Mouse (Mus musculus) kidney, embryonic 15.5 days (tissue): ENCODE results near the gene Prtg. TPM values are rescaled to one million over a fixed set of nuclear protein-coding genes. Genes with fewer than 3 reads are reported as not detected.

ENCODE experiments used
- ATAC-seq: fragments of 200-750 bp; cut with Nextera tagmentation; replicated peaks from 2 replicates; pipeline ENCODE4 v1.8.0; 2017; ENCODE audit warnings: moderate TSS enrichment; ENCODE audit not compliant: low FRiP score
- H3K27ac ChIP-seq: fragments of 300-500 bp; sonication (generic); 2 replicates; pipeline ENCODE4 v1.5.1; 2015; ENCODE audit warnings: mild to moderate bottlenecking, inconsistent platforms
- H3K27me3 ChIP-seq: fragments of 300-500 bp; sonication (generic); 2 replicates; pipeline ENCODE4 v1.6.1; 2015; ENCODE audit warnings: inconsistent platforms
- H3K36me3 ChIP-seq: fragments of 300-500 bp; sonication (generic); 2 replicates; pipeline ENCODE4 v1.6.1; 2015; ENCODE audit warnings: inconsistent platforms
- H3K4me1 ChIP-seq: fragments of 300-500 bp; sonication (generic); 2 replicates; pipeline ENCODE4 v1.6.1; 2015; ENCODE audit warnings: inconsistent platforms
- H3K4me2 ChIP-seq: fragments of 300-500 bp; sonication (generic); 2 replicates; pipeline ENCODE4 v1.6.1; 2015; ENCODE audit warnings: moderate library complexity, mild to moderate bottlenecking, inconsistent platforms
- H3K4me3 ChIP-seq: fragments of 300-500 bp; sonication (generic); replicated peaks from 2 replicates; pipeline ENCODE4 v1.5.1; 2015; ENCODE audit warnings: mild to moderate bottlenecking, inconsistent platforms
- H3K9ac ChIP-seq: fragments of 300-500 bp; sonication (generic); 2 replicates; pipeline ENCODE4 v1.6.1; 2015; ENCODE audit warnings: mild to moderate bottlenecking, inconsistent platforms
- H3K9me3 ChIP-seq: fragments of 300-500 bp; sonication (generic); replicated peaks from 2 replicates; pipeline ENCODE4 v1.6.1; 2016; ENCODE audit warnings: inconsistent platforms
- WGBS: fragments of 180-500 bp; shearing (Covaris S2); methylation state at CpG from one replicate; pipeline ENCODE4 v1.1.7; 2015; ENCODE audit warnings: mixed read lengths; 5-methylcytosine and 5-hydroxymethylcytosine counted together
- polyA plus RNA-seq: library from polyadenylated mRNA; unstranded; fragments of >200 nt; fragmentation: Nextera tagmentation; extraction: Ambion mirVana; gene quantifications from 2 replicates; pipeline ENCODE4 v1.2.1, GENCODE M21; 2015

Prtg gene
- polyA plus RNA-seq: 2.1 and 2.6 TPM in 2 replicates

- H3K4me3 ChIP-seq: peak within 1 kb of the TSS; percentile 62
- H3K27me3 ChIP-seq: no peaks in the 10 kb centered on the region
- H3K36me3 ChIP-seq: no peaks in the 10 kb centered on the region
- peak within 1 kb of the TSS; percentile 91 for H3K4me2 ChIP-seq
- WGBS: under 1% methylated on average over 45 of the region's 57 CpGs
- no peaks in the 10 kb centered on the region for H3K9me3 ChIP-seq
- H3K9ac ChIP-seq: peak within 1 kb of the TSS; percentile 66
- peak within 1 kb of the TSS; percentile 86 for H3K27ac ChIP-seq
- H3K4me1 ChIP-seq: peaks cover 36% of the 10 kb centered on the region
- ATAC-seq: peak; percentile 89
Measured at GRCm38 (mm10) chr9:72806731-72807419, at the start of gene Prtg. Prtg (plus strand) TSS chr9:72806874.

GRCm38 (mm10) chr9:72757143-72757542 is 49.5 kb upstream of the Prtg start:
- no peaks in the 10 kb centered on the region for H3K27me3 ChIP-seq
- H3K36me3 ChIP-seq: no peaks in the 10 kb centered on the region
- peaks cover 10% of the 10 kb centered on the region for H3K4me1 ChIP-seq
- 77% methylated on average over 5 of the region's 5 CpGs for WGBS
- H3K4me3 ChIP-seq: no peak overlapping the region
- no peak for ATAC-seq
- H3K27ac ChIP-seq: no peak overlapping the region
- no peak overlapping the region for H3K4me2 ChIP-seq
- no peak overlapping the region for H3K9ac ChIP-seq
- H3K9me3 ChIP-seq: no peaks in the 10 kb centered on the region

- H3K27me3 ChIP-seq: no peaks in the 10 kb centered on the region
- peaks cover 17% of the 10 kb centered on the region for H3K4me1 ChIP-seq
- H3K9me3 ChIP-seq: no peaks in the 10 kb centered on the region
- H3K9ac ChIP-seq: no peak overlapping the region
- H3K27ac ChIP-seq: peak overlapping the region; percentile 7
- peak overlapping the region; percentile 5; the same call in 1 of the 2 replicates for H3K4me2 ChIP-seq
- no peaks in the 10 kb centered on the region for H3K36me3 ChIP-seq
- peak; percentile 44 for ATAC-seq
- no peak overlapping the region for H3K4me3 ChIP-seq
- WGBS: 9% methylated on average over 8 of the region's 8 CpGs
Measured at GRCm38 (mm10) chr9:72758705-72759131, 48.0 kb upstream of the Prtg start.

- no peaks in the 10 kb centered on the region for H3K27me3 ChIP-seq
- H3K4me3 ChIP-seq: no peak overlapping the region
- H3K9me3 ChIP-seq: no peaks in the 10 kb centered on the region
- peaks cover 29% of the 10 kb centered on the region for H3K4me1 ChIP-seq
- no peak for ATAC-seq
- WGBS: 11% methylated on average over 3 of the region's 3 CpGs
- no peak overlapping the region for H3K27ac ChIP-seq
- no peak overlapping the region for H3K4me2 ChIP-seq
- H3K36me3 ChIP-seq: no peaks in the 10 kb centered on the region
- no peak overlapping the region for H3K9ac ChIP-seq
Measured at GRCm38 (mm10) chr9:72763050-72763718, 43.5 kb upstream of the Prtg start.

- Histone ChIP-seq H3K4me3 (peak overlapping the region; percentile 40), H3K27me3 (no peaks in the 10 kb centered on the region), H3K4me1 (peaks cover 19% of the 10 kb centered on the region), H3K36me3 (no peaks in the 10 kb centered on the region), H3K27ac (0 out of 2 replicates have a peak overlapping the region, but pooled peaks have one; percentile 34), H3K9ac (peak overlapping the region; percentile 23), H3K9me3 (no peaks in the 10 kb centered on the region), H3K4me2 (peak overlapping the region; percentile 71)
- WGBS: under 1% methylated on average over 17 of the region's 17 CpGs
- peak; percentile 71 for ATAC-seq
Measured at GRCm38 (mm10) chr9:72766789-72767349, 39.8 kb upstream of the Prtg start.

GRCm38 (mm10) chr9:72775022-72775421 is 31.7 kb upstream of the Prtg start:
- Histone ChIP-seq H3K9me3 (no peaks in the 10 kb centered on the region), H3K9ac (no peak overlapping the region), H3K36me3 (no peaks in the 10 kb centered on the region), H3K27ac (no peak overlapping the region), H3K4me1 (peaks cover 10% of the 10 kb centered on the region), H3K4me2 (no peak overlapping the region), H3K4me3 (no peak overlapping the region), H3K27me3 (no peaks in the 10 kb centered on the region)
- 83% methylated on average over 4 of the region's 4 CpGs for WGBS
- no peak for ATAC-seq

- no peak overlapping the region for H3K4me3 ChIP-seq
Measured at GRCm38 (mm10) chr9:72779004-72779403, 27.7 kb upstream of the Prtg start.

GRCm38 (mm10) chr9:72779733-72780132 is 26.9 kb upstream of the Prtg start:
- Histone ChIP-seq H3K27me3 (no peaks in the 10 kb centered on the region), H3K36me3 (no peaks in the 10 kb centered on the region), H3K4me3 (no peak overlapping the region), H3K4me1 (peaks cover 35% of the 10 kb centered on the region), H3K27ac (peak overlapping the region; percentile 37; the same call in 1 of the 2 replicates), H3K4me2 (peak overlapping the region; percentile 2), H3K9ac (no peak overlapping the region), H3K9me3 (no peaks in the 10 kb centered on the region)
- ATAC-seq: no peak
- WGBS: 19% methylated on average over 4 of the region's 4 CpGs

More at GRCm38 (mm10) chr9:72779004-72779403, 27.7 kb upstream of the Prtg start:
- Histone ChIP-seq H3K4me1 (peaks cover 35% of the 10 kb centered on the region), H3K9ac (no peak overlapping the region), H3K27ac (no peak overlapping the region), H3K36me3 (no peaks in the 10 kb centered on the region), H3K4me2 (no peak overlapping the region), H3K27me3 (no peaks in the 10 kb centered on the region), H3K9me3 (no peaks in the 10 kb centered on the region)
- ATAC-seq: no peak
- 48% methylated on average over 11 of the region's 11 CpGs for WGBS

- H3K36me3 ChIP-seq: no peaks in the 10 kb centered on the region
- no peak overlapping the region for H3K9ac ChIP-seq
- H3K9me3 ChIP-seq: no peaks in the 10 kb centered on the region
- H3K27me3 ChIP-seq: no peaks in the 10 kb centered on the region
- peaks cover 35% of the 10 kb centered on the region for H3K4me1 ChIP-seq
- H3K27ac ChIP-seq: peak overlapping the region; percentile 37; the same call in 1 of the 2 replicates
- no peak overlapping the region for H3K4me3 ChIP-seq
- no peak for ATAC-seq
- 0 out of 2 replicates have a peak overlapping the region, but pooled peaks have one; percentile 2 for H3K4me2 ChIP-seq
- 30% methylated on average over 5 of the region's 5 CpGs for WGBS
Measured at GRCm38 (mm10) chr9:72780694-72781093, 26.0 kb upstream of the Prtg start.

GRCm38 (mm10) chr9:72781466-72781865 is 25.2 kb upstream of the Prtg start:
- no peak overlapping the region for H3K4me2 ChIP-seq
- 42% methylated on average over 4 of the region's 4 CpGs for WGBS
- no peak overlapping the region for H3K4me3 ChIP-seq
- no peak overlapping the region for H3K27ac ChIP-seq
- no peaks in the 10 kb centered on the region for H3K36me3 ChIP-seq
- H3K27me3 ChIP-seq: no peaks in the 10 kb centered on the region
- H3K9me3 ChIP-seq: no peaks in the 10 kb centered on the region
- ATAC-seq: 0 out of 2 replicates have a peak, but pooled peaks have one; percentile 23
- H3K4me1 ChIP-seq: peaks cover 35% of the 10 kb centered on the region
- no peak overlapping the region for H3K9ac ChIP-seq

GRCm38 (mm10) chr9:72782121-72782520 is 24.6 kb upstream of the Prtg start:
- no peaks in the 10 kb centered on the region for H3K9me3 ChIP-seq
- 0 out of 2 replicates have a peak, but pooled peaks have one; percentile 19 for ATAC-seq

GRCm38 (mm10) chr9:72787732-72788131 is 18.9 kb upstream of the Prtg start:
- Histone ChIP-seq H3K27ac (no peak overlapping the region), H3K36me3 (no peaks in the 10 kb centered on the region), H3K9me3 (no peaks in the 10 kb centered on the region), H3K4me2 (no peak overlapping the region), H3K4me1 (peaks cover 19% of the 10 kb centered on the region), H3K27me3 (no peaks in the 10 kb centered on the region), H3K4me3 (no peak overlapping the region), H3K9ac (no peak overlapping the region)
- no peak for ATAC-seq
- 86% methylated on average over 1 of the region's 1 CpGs for WGBS

More at GRCm38 (mm10) chr9:72782121-72782520, 24.6 kb upstream of the Prtg start:
- Histone ChIP-seq H3K27me3 (no peaks in the 10 kb centered on the region), H3K4me3 (no peak overlapping the region), H3K36me3 (no peaks in the 10 kb centered on the region), H3K4me2 (no peak overlapping the region), H3K4me1 (peaks cover 35% of the 10 kb centered on the region), H3K27ac (no peak overlapping the region), H3K9ac (no peak overlapping the region)
- 30% methylated on average over 8 of the region's 8 CpGs for WGBS
